Mouse (Mus musculus) embryonic facial prominence, embryonic 12.5 days (tissue): ENCODE results near the gene Lrrc8d. TPM values are rescaled to one million over a fixed set of nuclear protein-coding genes. Genes with fewer than 3 reads are reported as not detected.
A peak's percentile ranks its signal among the peaks of the same experiment; 100 is the strongest.

Experiments used
- ATAC-seq: fragments of 200-750 bp; cut with Nextera tagmentation; 2 replicates; pipeline ENCODE4 v1.8.0; 2017; ENCODE audit not compliant: insufficient number of reproducible peaks, insufficient read depth, low FRiP score, low TSS enrichment
- H3K27ac ChIP-seq: fragments of 300-500 bp; sonication (generic); 2 replicates; pipeline ENCODE4 v1.5.1; 2016; ENCODE audit warnings: mild to moderate bottlenecking
- H3K27me3 ChIP-seq: fragments of 300-500 bp; sonication (generic); 2 replicates; pipeline ENCODE4 v1.6.1; 2016; ENCODE audit warnings: mild to moderate bottlenecking, moderate library complexity
- H3K36me3 ChIP-seq: fragments of 300-500 bp; sonication (generic); 2 replicates; pipeline ENCODE4 v1.6.1; 2016; ENCODE audit warnings: mild to moderate bottlenecking
- H3K4me1 ChIP-seq: fragments of 300-500 bp; sonication (generic); 2 replicates; pipeline ENCODE4 v1.6.1; 2016
- H3K4me2 ChIP-seq: fragments of 300-500 bp; sonication (generic); replicated peaks from 2 replicates; pipeline ENCODE4 v1.6.1; 2016; ENCODE audit warnings: mild to moderate bottlenecking, moderate library complexity
- H3K4me3 ChIP-seq: fragments of 300-500 bp; sonication (generic); 2 replicates; pipeline ENCODE4 v1.5.1; 2016; ENCODE audit warnings: mild to moderate bottlenecking
- H3K9ac ChIP-seq: fragments of 300-500 bp; sonication (generic); 2 replicates; pipeline ENCODE4 v1.6.1; 2016; ENCODE audit warnings: mild to moderate bottlenecking, moderate library complexity
- H3K9me3 ChIP-seq: fragments of 300-500 bp; sonication (generic); 2 replicates; pipeline ENCODE4 v1.6.1; 2016; ENCODE audit warnings: mild to moderate bottlenecking, moderate library complexity
- WGBS: fragments of 180-500 bp; shearing (Covaris S2); methylation state at CpG from one replicate; pipeline ENCODE4 v1.1.7; 2016; 5-methylcytosine and 5-hydroxymethylcytosine counted together
- polyA plus RNA-seq: library from polyadenylated mRNA; unstranded; fragments of >200 nt; fragmentation: Nextera tagmentation; extraction: Ambion mirVana; gene quantifications from 2 replicates; pipeline ENCODE4 v1.2.1, GENCODE M21; 2016

Lrrc8d gene
- polyA plus RNA-seq, 1 experiment from 2014 or later: 26.5 TPM

DNA sequence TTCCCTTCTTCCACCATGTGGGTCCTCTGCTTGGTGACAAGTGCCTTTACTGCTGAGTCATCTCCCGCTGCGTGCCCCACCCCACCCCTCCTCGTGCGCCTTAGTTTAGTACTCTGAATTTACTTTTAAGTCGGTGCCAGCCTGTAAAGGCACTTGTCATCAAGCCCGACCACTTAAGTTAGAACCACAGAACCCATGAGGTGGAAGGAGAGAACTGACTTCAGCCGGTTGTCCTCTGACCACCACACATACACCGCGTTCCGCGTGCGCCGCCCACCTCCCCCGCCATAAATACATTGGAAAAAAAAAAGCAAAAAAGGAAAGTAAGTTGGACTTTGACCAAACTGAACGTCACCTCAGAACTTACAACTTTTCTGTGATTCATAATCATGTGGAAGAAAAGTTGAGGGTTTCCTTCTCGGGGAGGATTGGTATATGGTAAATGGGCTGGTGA is 31.4 kb downstream of the Lrrc8d start:
- 0 out of 2 replicates have a peak overlapping the region, but pooled peaks have one; percentile 50 for H3K4me3 ChIP-seq
- H3K27me3 ChIP-seq: no peaks in the 10 kb centered on the region
- no peaks in the 10 kb centered on the region for H3K36me3 ChIP-seq
- ATAC-seq: no peak
- no peak overlapping the region for H3K27ac ChIP-seq
- H3K9me3 ChIP-seq: no peaks in the 10 kb centered on the region
- peak overlapping the region; percentile 90 for H3K4me2 ChIP-seq
- H3K4me1 ChIP-seq: peaks cover 14% of the 10 kb centered on the region
- peak overlapping the region; percentile 60; the same call in 1 of the 2 replicates for H3K9ac ChIP-seq
- WGBS: 33% methylated on average over 16 of the region's 16 CpGs

DNA sequence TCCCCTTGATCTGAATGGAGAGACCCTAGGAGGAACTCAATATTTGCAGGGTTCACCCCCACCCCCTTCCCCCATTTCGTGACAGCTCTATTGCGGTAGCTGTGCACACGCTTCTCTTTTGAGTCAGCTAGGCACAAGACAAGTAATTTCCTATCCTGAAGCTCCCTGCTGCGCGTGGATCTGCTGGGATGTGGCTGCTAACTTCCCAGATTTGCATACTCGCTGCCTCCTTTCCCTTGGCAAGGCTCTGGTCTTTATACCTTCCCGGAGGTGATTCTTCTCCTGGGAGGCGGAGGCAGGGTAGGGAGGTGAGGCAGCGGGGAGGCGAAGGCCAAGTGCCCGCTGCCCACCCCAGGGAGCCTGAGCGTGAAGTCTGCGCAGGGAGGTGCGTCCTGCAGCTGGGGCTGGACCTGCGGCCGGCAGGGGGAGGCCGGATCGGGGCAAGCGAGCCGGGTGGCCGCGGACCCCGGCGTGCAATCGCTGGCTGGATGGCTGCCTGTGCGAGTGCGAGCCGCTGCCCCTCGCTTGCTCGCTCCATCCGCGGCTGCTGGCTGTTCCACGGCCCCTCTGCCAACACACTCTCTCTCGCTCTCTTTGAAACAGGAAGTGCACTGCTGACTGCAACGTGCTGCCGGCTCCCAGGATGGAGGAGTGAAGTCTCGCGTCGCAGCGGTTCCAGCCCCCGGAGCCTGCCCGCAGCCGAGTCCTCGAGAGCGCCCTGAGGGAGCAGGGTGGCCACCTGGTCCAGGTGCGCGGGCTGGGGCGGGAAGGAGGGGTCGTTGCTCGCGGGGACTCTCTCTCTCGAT is 32.1 kb downstream of the Lrrc8d start:
- peaks cover 14% of the 10 kb centered on the region for H3K4me1 ChIP-seq
- H3K36me3 ChIP-seq: no peaks in the 10 kb centered on the region
- ATAC-seq: peak; percentile 49; the same call in 1 of the 2 replicates
- peak overlapping the region; percentile 60 for H3K9ac ChIP-seq
- no peaks in the 10 kb centered on the region for H3K9me3 ChIP-seq
- H3K4me2 ChIP-seq: peak overlapping the region; percentile 90
- H3K27ac ChIP-seq: no peak overlapping the region
- peak overlapping the region; percentile 50 for H3K4me3 ChIP-seq
- WGBS: 2% methylated on average over 52 of the region's 52 CpGs
- H3K27me3 ChIP-seq: no peaks in the 10 kb centered on the region

DNA sequence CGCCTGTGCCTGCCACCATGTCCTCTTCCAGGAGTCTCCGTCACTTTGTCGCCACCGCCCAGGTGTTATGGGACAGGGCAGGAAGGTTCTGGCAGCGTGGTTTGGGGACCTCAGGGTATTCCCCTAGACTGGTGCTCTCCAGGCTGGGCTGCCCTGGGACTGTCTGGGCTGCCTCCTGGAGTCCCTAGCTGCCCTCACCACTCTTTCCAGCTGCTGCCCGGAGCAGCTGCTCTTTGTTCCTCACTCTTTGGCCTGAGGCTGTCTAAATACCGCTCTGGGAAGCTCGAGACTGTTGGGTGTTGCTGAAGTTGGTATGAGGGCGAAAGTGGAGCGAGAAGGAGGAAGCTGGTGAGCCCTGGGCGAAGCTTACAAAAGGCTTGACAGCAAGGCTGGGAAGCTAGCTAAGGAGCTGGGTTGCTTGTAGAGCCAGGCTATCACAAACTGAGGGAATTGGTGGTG is 32.7 kb downstream of the Lrrc8d start:
- H3K4me2 ChIP-seq: peak overlapping the region; percentile 90
- H3K4me3 ChIP-seq: peak overlapping the region; percentile 50
- H3K36me3 ChIP-seq: no peaks in the 10 kb centered on the region
- peak; percentile 70; the same call in 1 of the 2 replicates for ATAC-seq
- H3K9me3 ChIP-seq: no peaks in the 10 kb centered on the region
- no peak overlapping the region for H3K27ac ChIP-seq
- H3K9ac ChIP-seq: peak overlapping the region; percentile 60; the same call in 1 of the 2 replicates
- H3K27me3 ChIP-seq: no peaks in the 10 kb centered on the region
- peaks cover 14% of the 10 kb centered on the region for H3K4me1 ChIP-seq
- 26% methylated on average over 11 of the region's 11 CpGs for WGBS

DNA sequence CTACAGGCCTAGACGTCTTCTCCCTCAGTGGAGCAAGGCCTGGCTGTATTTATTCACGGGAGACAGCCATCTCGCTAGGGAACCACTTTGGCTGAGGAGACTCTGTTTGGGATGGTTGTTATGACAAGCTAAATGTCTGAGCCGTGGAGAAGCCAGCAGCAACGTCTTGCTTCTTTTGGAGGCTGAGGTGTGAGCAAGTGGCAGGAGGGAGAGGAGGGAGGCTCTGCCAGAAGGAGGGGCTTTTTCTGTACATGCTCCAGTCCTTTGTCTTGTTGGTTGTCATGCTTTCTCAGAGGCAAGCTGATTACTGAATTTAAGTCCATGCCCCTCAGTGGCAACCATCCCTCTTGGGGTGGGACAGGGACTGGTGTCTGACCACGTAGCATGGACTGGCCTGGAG is 33.5 kb downstream of the Lrrc8d start:
- H3K9me3 ChIP-seq: no peaks in the 10 kb centered on the region

DNA sequence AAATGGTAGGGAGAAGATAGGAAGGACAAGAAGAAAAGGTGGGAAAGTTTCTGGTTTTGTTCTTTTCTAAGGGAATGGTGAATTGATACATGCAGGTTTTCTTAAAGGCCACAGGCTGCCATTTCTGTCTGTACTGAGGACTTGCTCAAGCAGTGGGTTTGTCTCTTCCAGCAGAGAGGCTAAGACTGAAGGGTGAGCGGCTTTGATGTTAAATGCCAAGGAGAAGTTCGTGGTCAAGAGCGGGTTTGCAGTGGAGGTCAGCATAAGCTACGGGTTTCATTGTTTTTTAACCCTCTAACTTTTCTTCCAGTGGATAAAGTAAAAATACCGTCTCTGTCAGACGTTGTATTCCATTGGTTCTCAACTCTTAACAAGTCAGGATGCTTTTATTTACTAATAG is 36.6 kb downstream of the Lrrc8d start:
- Histone ChIP-seq H3K27me3 (no peaks in the 10 kb centered on the region), H3K36me3 (0 out of 2 replicates have a peak, but pooled peaks cover 5% of the 10 kb centered on the region)
- no peak for ATAC-seq

More for the DNA sequence above, 33.5 kb downstream of the Lrrc8d start:
- Histone ChIP-seq H3K27me3 (no peaks in the 10 kb centered on the region), H3K4me1 (peaks cover 14% of the 10 kb centered on the region), H3K4me2 (no peak overlapping the region), H3K36me3 (no peaks in the 10 kb centered on the region), H3K9ac (no peak overlapping the region), H3K27ac (no peak overlapping the region), H3K4me3 (no peak overlapping the region)
- no peak for ATAC-seq
- 67% methylated on average over 6 of the region's 6 CpGs for WGBS

DNA sequence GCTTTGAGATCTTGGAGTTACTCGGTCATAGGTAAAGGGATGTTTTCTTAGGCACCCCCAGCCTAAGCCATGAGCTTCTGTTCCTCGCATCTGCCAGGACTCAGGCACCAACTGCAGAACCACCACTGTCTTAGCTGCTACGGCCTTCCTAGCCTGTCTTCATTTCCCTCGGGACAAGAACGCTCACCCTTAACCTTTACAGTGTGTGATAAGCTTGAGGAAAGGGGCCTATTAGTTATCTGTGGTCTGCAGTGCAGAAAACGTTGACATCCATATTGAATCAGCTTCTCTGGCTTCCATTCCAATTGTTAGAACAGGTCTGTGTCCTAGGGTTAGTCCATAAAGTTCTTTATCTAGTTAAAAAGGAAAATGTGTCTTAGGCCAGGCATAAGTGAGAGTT is 37.4 kb downstream of the Lrrc8d start:
- 77% methylated on average over 6 of the region's 6 CpGs for WGBS
- 0 out of 2 replicates have a peak, but pooled peaks cover 5% of the 10 kb centered on the region for H3K36me3 ChIP-seq
- no peaks in the 10 kb centered on the region for H3K9me3 ChIP-seq
- no peak for ATAC-seq
- H3K4me3 ChIP-seq: no peak overlapping the region
- no peak overlapping the region for H3K27ac ChIP-seq
- peaks cover 12% of the 10 kb centered on the region for H3K4me1 ChIP-seq
- no peaks in the 10 kb centered on the region for H3K27me3 ChIP-seq
- no peak overlapping the region for H3K9ac ChIP-seq
- H3K4me2 ChIP-seq: no peak overlapping the region

More for the DNA sequence above, 36.6 kb downstream of the Lrrc8d start:
- Histone ChIP-seq H3K9ac (no peak overlapping the region), H3K27ac (no peak overlapping the region), H3K4me2 (no peak overlapping the region), H3K4me1 (peaks cover 16% of the 10 kb centered on the region), H3K4me3 (no peak overlapping the region), H3K9me3 (no peaks in the 10 kb centered on the region)
- WGBS: 90% methylated on average over 6 of the region's 6 CpGs

DNA sequence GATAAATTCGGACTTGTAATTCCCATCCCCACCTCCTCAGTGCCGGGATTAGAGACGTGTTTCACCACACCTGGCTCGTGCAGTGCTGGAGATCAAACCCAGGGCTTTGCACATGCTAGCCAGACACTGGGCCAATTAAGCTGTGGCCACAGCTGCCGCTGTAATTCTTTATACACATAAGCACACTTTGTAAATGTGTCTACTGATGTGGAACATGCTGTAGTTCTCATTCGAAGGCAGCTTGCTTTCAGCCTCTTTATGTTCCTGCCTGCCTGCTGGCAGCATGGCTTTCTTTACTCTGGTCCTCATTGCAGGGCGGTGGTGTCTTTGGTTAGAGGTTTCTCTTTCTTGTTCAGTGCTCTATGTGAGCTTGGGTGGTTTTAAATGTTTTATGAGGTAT is 40.7 kb downstream of the Lrrc8d start:
- H3K4me1 ChIP-seq: peaks cover 12% of the 10 kb centered on the region; the same call in 1 of the 2 replicates
- no peak overlapping the region for H3K4me3 ChIP-seq
- no peaks in the 10 kb centered on the region for H3K9me3 ChIP-seq
- no peaks in the 10 kb centered on the region for H3K27me3 ChIP-seq
- no peak overlapping the region for H3K4me2 ChIP-seq
- H3K27ac ChIP-seq: no peak overlapping the region
- no peak for ATAC-seq
- no peak overlapping the region for H3K9ac ChIP-seq
- H3K36me3 ChIP-seq: 0 out of 2 replicates have a peak, but pooled peaks cover 5% of the 10 kb centered on the region
- WGBS: 64% methylated on average over 7 of the region's 7 CpGs

DNA sequence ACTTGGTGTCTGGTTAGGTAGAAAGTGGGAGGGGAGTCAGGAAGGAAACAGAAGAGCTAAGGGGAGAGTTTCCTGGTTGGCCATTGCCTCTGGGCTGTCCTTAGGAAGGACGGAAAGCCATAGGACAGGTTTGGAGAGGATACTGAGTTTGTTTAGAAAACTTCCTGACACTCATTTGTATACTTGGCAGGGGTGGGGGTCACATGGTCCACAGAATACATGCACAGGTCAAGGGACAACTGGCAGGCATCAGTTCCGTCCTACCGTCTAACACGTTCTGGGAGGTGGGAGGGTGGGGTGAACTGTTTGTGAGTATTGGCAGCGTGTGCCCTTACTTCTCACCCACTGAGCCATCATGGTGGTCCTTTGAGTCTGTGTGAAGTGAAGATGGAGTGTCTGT is 42.9 kb downstream of the Lrrc8d start:
- Histone ChIP-seq H3K4me1 (peaks cover 12% of the 10 kb centered on the region; the same call in 1 of the 2 replicates), H3K27me3 (no peaks in the 10 kb centered on the region), H3K36me3 (0 out of 2 replicates have a peak, but pooled peaks cover 5% of the 10 kb centered on the region), H3K9ac (no peak overlapping the region), H3K27ac (no peak overlapping the region), H3K9me3 (no peaks in the 10 kb centered on the region), H3K4me3 (no peak overlapping the region), H3K4me2 (no peak overlapping the region)
- ATAC-seq: no peak
- WGBS: 78% methylated on average over 5 of the region's 5 CpGs

DNA sequence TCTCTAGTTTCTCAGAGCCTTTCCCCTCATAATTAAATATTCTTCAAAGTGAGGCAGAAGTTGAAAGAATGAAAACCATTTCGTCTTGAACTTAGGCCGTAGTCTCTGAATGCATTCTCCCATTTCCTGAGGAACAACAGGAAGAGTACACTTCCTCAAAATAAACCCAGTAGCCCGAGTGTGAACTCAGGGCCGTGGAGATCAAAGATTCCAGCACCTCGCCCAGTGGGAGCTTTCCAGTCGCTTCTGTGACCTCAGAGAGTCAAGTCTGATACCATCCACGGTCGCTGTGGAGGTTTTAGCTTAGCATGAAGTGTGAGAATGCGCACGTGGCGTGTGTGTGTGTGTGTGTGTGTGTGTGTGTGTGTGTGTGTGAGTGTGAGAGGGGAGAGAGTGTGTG is 45.6 kb downstream of the Lrrc8d start:
- Histone ChIP-seq H3K36me3 (no peaks in the 10 kb centered on the region), H3K4me1 (peaks cover 11% of the 10 kb centered on the region; the same call in 1 of the 2 replicates), H3K27ac (no peak overlapping the region), H3K9me3 (no peaks in the 10 kb centered on the region), H3K9ac (no peak overlapping the region), H3K4me3 (no peak overlapping the region), H3K27me3 (no peaks in the 10 kb centered on the region), H3K4me2 (no peak overlapping the region)
- WGBS: 62% methylated on average over 11 of the region's 11 CpGs
- ATAC-seq: no peak

DNA sequence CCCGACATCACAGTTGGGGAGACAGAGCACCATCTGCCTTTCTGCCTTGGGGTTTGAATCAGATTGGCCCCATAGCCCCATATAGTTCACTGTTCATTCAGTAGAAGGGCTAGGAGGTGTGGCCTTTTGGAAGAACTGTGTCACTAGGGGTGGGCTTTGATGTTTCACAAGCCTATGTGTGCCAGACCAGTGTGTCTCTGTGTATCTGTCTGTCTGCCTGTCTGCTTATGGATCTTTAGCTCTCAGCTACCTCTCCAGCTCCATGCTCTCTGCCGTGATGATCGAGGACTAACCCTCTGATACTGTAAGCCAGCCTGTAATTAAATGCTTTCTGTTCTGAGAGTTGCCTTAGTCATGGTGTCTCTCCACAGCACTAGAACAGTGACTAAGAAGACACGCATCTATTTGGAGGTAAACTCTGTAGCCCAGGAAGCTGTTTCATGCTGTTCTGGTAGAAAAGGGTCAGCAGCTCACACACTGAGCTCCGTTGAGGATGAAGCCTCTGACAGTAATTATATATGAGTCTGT is 46.2 kb downstream of the Lrrc8d start:
- no peak overlapping the region for H3K27ac ChIP-seq
- H3K4me2 ChIP-seq: no peak overlapping the region
- WGBS: 86% methylated on average over 5 of the region's 5 CpGs
- no peaks in the 10 kb centered on the region for H3K9me3 ChIP-seq
- ATAC-seq: no peak
- no peaks in the 10 kb centered on the region for H3K27me3 ChIP-seq
- 0 out of 2 replicates have a peak, but pooled peaks cover 7% of the 10 kb centered on the region for H3K4me1 ChIP-seq
- no peak overlapping the region for H3K9ac ChIP-seq
- no peak overlapping the region for H3K4me3 ChIP-seq
- no peaks in the 10 kb centered on the region for H3K36me3 ChIP-seq

DNA sequence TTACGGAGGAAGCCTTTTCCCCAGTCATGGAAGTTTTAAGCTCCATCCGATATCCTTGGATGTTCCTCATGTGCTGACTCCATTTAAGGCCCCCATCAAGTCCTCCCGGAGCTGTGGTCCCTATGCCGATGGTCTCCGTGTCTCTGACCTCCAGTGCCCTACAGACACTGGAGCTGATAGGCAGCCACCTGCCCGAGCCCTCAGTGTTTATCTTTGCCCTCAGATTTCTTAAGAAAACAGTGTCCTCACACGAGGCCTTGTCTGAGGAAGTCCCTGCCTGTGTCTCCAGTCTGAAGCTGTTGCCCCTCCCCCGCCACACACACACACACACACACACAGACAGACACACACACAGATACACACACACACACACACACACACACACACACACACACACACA is 55.0 kb downstream of the Lrrc8d start:
- Histone ChIP-seq H3K4me2 (no peak overlapping the region), H3K4me3 (no peak overlapping the region), H3K9ac (no peak overlapping the region), H3K9me3 (no peaks in the 10 kb centered on the region), H3K27ac (peak overlapping the region; percentile 67), H3K36me3 (no peaks in the 10 kb centered on the region), H3K4me1 (peaks cover 22% of the 10 kb centered on the region), H3K27me3 (no peaks in the 10 kb centered on the region)
- WGBS: 22% methylated on average over 7 of the region's 8 CpGs
- no peak for ATAC-seq

DNA sequence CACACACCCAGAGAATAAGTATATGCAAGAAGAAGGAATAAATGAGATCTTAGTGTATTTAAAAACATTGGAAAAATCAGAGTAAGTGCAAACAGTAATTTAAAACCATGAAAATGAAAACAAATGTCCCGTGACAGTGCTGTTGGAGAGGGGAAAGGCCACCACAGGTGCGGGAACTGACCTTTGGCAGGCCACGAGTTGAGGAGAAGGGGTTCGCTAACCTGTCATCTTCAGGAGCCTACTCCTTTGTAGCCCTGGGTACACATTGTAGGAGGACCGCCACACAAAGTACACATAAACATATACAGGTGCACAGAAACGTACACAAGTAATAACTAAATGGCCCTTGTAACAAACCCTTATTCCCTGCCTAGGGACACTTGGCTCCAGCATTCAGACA is 55.7 kb downstream of the Lrrc8d start:
- Histone ChIP-seq H3K27me3 (no peaks in the 10 kb centered on the region), H3K27ac (no peak overlapping the region), H3K9me3 (no peaks in the 10 kb centered on the region), H3K36me3 (no peaks in the 10 kb centered on the region), H3K4me1 (peaks cover 22% of the 10 kb centered on the region), H3K4me3 (no peak overlapping the region), H3K4me2 (no peak overlapping the region), H3K9ac (no peak overlapping the region)
- 60% methylated on average over 6 of the region's 6 CpGs for WGBS
- ATAC-seq: no peak
